Mouse (Mus musculus): ENCODE measurements at regions not wholly inside any gene's neighbourhood (a gene's known extent, or its start where the extent isn't known, plus 50 kb on each side); places are given as distances from the start of the nearest gene placed in this dataset.

- DNase-seq (ENCODE audit: low read depth, low spot score), result no peak
- Histone ChIP-seq H3K4me1 (ENCODE audit: control insufficient read depth in 1 of 2, insufficient read depth in 2 of 2, low read length in 2 of 2) (no peaks in the 10 kb centered on the region), H3K36me3 (ENCODE audit: control insufficient read depth in 1 of 2, insufficient read depth in 2 of 2, low read length in 2 of 2) (no peaks in the 10 kb centered on the region), H3K9ac (ENCODE audit: control insufficient read depth, low read depth, low read length, poor library complexity, severe bottlenecking) (no peak overlapping the region), H3K4me3 (ENCODE audit: control insufficient read depth in 1 of 2, insufficient read depth in 1 of 2, low read depth in 2 of 2, low read length in 2 of 2) (no peak overlapping the region), H3K79me2 (ENCODE audit: control insufficient read depth, insufficient read depth, low read length, poor library complexity) (no peaks in the 10 kb centered on the region), H3K27me3 (ENCODE audit: control insufficient read depth in 1 of 2, insufficient read depth in 2 of 2, low read length in 2 of 2) (peaks cover 0 to 1% of the 10 kb centered on the region in 2 experiments; a peak in 1 of 4 replicates), H3K9me3 (replicated peaks; ENCODE audit: insufficient read depth, low read length) (no peaks in the 10 kb centered on the region), H3K27ac (ENCODE audit: control insufficient read depth, low read depth, low read length) (no peak overlapping the region)
- TF ChIP-seq JUND (IDR thresholded peaks at IDR 0.05; ENCODE audit: low read depth, low read length), result no peak
- no peak for TF ChIP-seq NRF1 (IDR thresholded peaks at IDR 0.05; ENCODE audit: insufficient read depth, low read depth, low read length, poor library complexity, severe bottlenecking)
- TF ChIP-seq SIN3A (IDR thresholded peaks at IDR 0.05; ENCODE audit: low read length), result no peak
- TF ChIP-seq BHLHE40 (IDR thresholded peaks at IDR 0.05; ENCODE audit: borderline replicate concordance, low read depth, low read length), result no peak
- no peak for TF ChIP-seq ZKSCAN1 (IDR thresholded peaks at IDR 0.05; ENCODE audit: low read depth, low read length)
- TF ChIP-seq MAFK (IDR thresholded peaks at IDR 0.05; ENCODE audit: borderline replicate concordance, low read depth, low read length), result no peak
- TF ChIP-seq RAD21 (IDR thresholded peaks at IDR 0.05; ENCODE audit: low read depth, low read length), result no peak
- no peak for TF ChIP-seq GABPA (IDR thresholded peaks at IDR 0.05; ENCODE audit: low read depth, low read length)
- TF ChIP-seq TBP (IDR thresholded peaks at IDR 0.05; ENCODE audit: low read depth, low read length), result no peak
- TF ChIP-seq MYB (IDR thresholded peaks at IDR 0.05; ENCODE audit: low read depth, low read length), result no peak
- TF ChIP-seq NELFE (IDR thresholded peaks at IDR 0.05; ENCODE audit: low read depth, low read length), result no peak
- no peak for TF ChIP-seq MEF2A (IDR thresholded peaks at IDR 0.05; ENCODE audit: extremely low read depth, insufficient replicate concordance, low read depth, low read length, poor library complexity, severe bottlenecking)
- TF ChIP-seq TCF12 (IDR thresholded peaks at IDR 0.05; ENCODE audit: low read depth, low read length), result no peak
- no peak for TF ChIP-seq ZC3H11A (IDR thresholded peaks at IDR 0.05; ENCODE audit: low read depth, low read length)
- TF ChIP-seq POLR2A (IDR thresholded peaks at IDR 0.05; ENCODE audit: control insufficient read depth in 1 of 2, insufficient read depth in 1 of 2, low read depth in 1 of 2, low read length in 2 of 2, poor library complexity in 1 of 2), result no peak
Observed at GRCm38 (mm10) chr13:45253221-45253620, 136.3 kb upstream of the Mylip start.

- H3K27me3 ChIP-seq (ENCODE audit: control insufficient read depth in 1 of 2, insufficient read depth in 2 of 2, low read length in 2 of 2), result peaks cover 0 to 1% of the 10 kb centered on the region in 2 experiments; a peak in 1 of 4 replicates
- H3K79me2 ChIP-seq (ENCODE audit: control insufficient read depth, insufficient read depth, low read length, poor library complexity), result no peaks in the 10 kb centered on the region
- H3K27ac ChIP-seq (ENCODE audit: control insufficient read depth, low read depth, low read length), result no peak overlapping the region
- no peaks in the 10 kb centered on the region for H3K36me3 ChIP-seq (ENCODE audit: control insufficient read depth in 1 of 2, insufficient read depth in 2 of 2, low read length in 2 of 2)
- no peaks in the 10 kb centered on the region for H3K9me3 ChIP-seq (replicated peaks; ENCODE audit: insufficient read depth, low read length)
- no peak for TF ChIP-seq POLR2A (IDR thresholded peaks at IDR 0.05; ENCODE audit: control insufficient read depth in 1 of 2, insufficient read depth in 1 of 2, low read depth in 1 of 2, low read length in 2 of 2, poor library complexity in 1 of 2)
- TF ChIP-seq CHD2 (IDR thresholded peaks at IDR 0.05; ENCODE audit: low read length), result no peak
- TF ChIP-seq JUND (IDR thresholded peaks at IDR 0.05; ENCODE audit: low read depth, low read length), result no peak
- H3K4me3 ChIP-seq (ENCODE audit: control insufficient read depth in 1 of 2, insufficient read depth in 1 of 2, low read depth in 2 of 2, low read length in 2 of 2), result no peak overlapping the region
- H3K4me1 ChIP-seq (ENCODE audit: control insufficient read depth in 1 of 2, insufficient read depth in 2 of 2, low read length in 2 of 2), result no peaks in the 10 kb centered on the region
- no peak for DNase-seq (ENCODE audit: low read depth, low spot score)
- H3K9ac ChIP-seq (ENCODE audit: control insufficient read depth, low read depth, low read length, poor library complexity, severe bottlenecking), result no peak overlapping the region
Observed at GRCm38 (mm10) chr13:45255277-45255676, 134.3 kb upstream of the Mylip start.
